Mouse (Mus musculus) layer of hippocampus, postnatal 14 days (tissue): ENCODE data around the gene Ccdc146. TPM values are rescaled to one million over a fixed set of nuclear protein-coding genes. Genes with fewer than 3 reads are reported as not detected.
A peak's percentile ranks its signal among the peaks of the same experiment; 100 is the strongest.

Source experiments
- DNase-seq, 2 experiments: peaks; one replicate each; pipeline ENCODE4 v3.0.0; 2021 to 2022; ENCODE audit warnings: low spot score in 2 of 2, mixed read lengths in 1 of 2
- total RNA-seq, 2 experiments: library from RNA; stranded (reverse); gene quantifications; 2 replicates each; pipeline ENCODE4 v1.2.3; 2021

Gene Ccdc146
- total RNA-seq, 2 experiments from 2014 or later, result 1.1 to 1.2 TPM

DNA sequence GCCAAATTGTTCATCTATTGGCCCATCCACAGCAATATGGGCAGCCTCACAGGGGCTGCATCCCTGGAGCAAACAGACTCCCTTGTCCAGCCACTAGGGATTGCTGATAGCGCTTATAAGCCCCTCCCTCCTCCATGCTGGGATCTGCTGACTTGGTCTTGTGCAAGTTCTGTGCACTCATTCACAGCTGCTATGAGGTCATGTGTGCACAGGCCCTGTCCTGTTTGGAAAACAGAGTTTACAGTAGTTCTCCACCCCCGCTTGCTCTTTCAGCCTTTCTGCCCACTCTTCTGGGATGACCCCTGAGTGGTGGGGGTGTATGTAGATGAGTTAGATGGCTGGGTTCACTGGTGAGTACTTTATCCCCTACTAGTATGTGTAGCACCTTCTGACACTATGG is 157.4 kb downstream of the Ccdc146 start:
- no peak for DNase-seq

- DNase-seq, result peak; percentile 85 to 92
Observed at GRCm38 (mm10) chr5:21265049-21265448, 159.4 kb downstream of the Ccdc146 start.

GRCm38 (mm10) chr5:21264352-21265021 is 160.0 kb downstream of the Ccdc146 start:
- DNase-seq, result no peak

DNA sequence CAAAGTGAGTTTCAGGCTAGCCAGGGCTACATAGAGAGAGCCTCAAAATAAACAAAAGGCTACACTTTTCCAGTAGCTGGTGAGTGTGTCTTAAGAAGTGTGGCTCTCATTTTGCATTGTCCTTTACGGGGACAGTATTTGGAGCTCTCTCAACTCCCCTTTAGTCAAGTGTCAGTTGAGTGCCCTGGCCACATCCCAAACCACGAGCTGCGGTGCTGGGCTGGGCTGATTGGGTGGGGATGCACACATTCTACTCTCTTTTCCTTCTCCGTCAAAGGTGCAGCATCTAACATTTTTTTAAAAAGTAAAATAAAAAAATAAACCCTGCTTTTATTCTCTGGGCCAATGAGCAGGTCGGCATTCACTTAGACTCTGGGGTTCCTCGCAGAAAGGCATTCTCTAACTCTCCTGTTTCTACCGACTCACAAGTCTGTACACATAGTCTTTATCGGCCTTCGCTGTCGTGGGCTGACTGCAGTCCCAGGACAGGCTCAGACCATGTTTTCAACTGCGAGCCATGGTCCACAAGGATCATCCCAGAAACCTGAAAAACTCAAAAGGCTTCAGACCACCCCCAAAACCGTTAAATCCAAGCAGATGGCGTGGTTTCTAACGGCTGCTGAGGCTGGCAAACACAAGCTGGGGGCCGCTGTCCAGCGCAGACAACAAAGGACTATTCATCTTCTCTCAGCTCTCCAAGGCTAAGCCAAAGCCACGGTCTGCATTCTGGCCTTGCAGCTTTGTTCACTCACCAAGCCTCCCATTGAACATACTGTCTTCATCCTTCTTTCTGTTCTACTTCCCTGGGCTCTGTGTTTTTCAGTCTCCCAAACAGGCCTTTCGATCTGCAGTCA is 161.0 kb downstream of the Ccdc146 start:
- DNase-seq, result peak; percentile 43 to 68

- peak in 1 of 2 experiments; percentile 61 for DNase-seq
Observed at GRCm38 (mm10) chr5:21261202-21261844, 163.2 kb downstream of the Ccdc146 start.

GRCm38 (mm10) chr5:21260746-21261145 is 163.7 kb downstream of the Ccdc146 start:
- DNase-seq, result no peak

DNA sequence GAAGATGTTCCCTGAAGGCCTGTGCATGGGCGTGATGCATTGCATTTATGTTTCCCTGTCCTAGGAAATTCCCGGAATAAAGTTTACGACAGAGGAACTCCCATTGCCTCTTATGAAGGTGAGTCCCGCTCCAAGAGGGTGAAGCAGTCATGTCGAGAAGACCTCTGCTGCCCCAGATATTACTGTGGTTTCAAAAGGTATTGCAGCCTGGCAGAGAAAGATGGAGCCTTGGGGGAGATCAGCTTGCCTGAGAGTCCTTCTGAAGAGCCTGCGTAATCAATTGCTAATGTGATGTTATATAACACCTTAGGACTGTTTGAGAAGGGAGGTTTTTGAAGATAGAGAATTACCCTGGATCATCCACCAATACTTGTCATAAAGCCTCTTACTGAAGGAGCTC is 166.7 kb downstream of the Ccdc146 start:
- DNase-seq, result no peak

DNA sequence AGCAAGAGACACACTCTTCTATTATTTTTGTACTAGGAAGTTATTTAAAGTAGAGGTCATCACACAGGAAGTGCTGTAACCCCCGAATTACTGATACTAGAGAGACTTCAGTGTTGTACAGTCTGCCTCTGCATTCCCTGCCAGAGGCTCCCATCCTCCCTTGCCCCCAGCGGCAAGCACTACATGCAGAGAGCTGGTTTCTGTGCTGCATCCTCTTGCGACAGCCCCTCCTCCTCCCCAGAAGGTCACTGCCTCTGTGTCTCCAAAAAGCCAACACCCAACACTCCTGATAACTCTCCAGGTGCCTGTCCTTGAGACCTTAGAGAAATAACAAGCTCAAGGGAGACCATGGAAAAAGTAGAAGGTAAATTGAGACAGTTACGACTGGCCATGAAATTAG is 167.4 kb downstream of the Ccdc146 start:
- no peak for DNase-seq

DNA sequence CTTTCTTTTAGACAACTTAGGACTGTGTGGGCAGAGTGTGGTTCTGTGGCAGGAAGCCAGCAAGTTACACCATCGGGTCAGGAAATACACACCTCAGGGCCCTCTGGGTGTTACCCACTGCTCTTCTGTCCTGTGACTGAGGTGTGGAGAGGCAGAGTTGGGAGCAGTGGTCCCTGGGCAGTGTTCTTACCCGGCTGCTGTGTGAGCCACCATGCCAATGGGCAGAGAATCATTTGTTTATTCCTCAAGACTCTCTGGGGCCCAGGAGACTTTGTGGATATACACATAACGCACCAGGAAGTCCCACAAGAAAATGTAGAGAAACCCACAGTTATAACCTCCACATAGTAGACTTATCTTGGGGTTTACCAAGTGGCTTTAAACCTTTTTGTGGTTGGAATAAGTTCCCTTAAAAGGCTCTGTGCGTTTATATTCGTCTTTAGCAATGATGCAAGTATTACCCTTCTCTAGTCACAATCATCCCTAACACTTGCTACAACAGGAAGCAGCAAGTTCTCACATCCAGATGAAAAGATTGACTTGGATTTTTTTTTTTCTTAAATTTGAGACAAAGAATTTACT is 168.8 kb downstream of the Ccdc146 start:
- DNase-seq, result no peak

GRCm38 (mm10) chr5:21254731-21255525 is 169.5 kb downstream of the Ccdc146 start:
- no peak for DNase-seq

GRCm38 (mm10) chr5:21248834-21249233 is 175.6 kb downstream of the Ccdc146 start:
- DNase-seq, result no peak

- DNase-seq, result peak in 1 of 2 experiments; percentile 50
Observed at GRCm38 (mm10) chr5:21247916-21248315, 176.6 kb downstream of the Ccdc146 start.

- DNase-seq, result no peak
Observed at GRCm38 (mm10) chr5:21246794-21247193, 177.7 kb downstream of the Ccdc146 start.

- DNase-seq, result no peak
Observed at GRCm38 (mm10) chr5:21245241-21245640, 179.2 kb downstream of the Ccdc146 start.

- no peak for DNase-seq
Observed at GRCm38 (mm10) chr5:21244575-21244974, 179.9 kb downstream of the Ccdc146 start.

Other genes with a start within 250 kb of the Ccdc146 start
- gene Gsap, start 238.4 kb downstream of the Ccdc146 start, total RNA-seq, result 1 to 10 TPM; 8.5 to 8.9 TPM
- 1 to 10 TPM; 2.9 to 3.5 TPM for gene Fgl2, start 52.0 kb downstream of the Ccdc146 start, total RNA-seq
- 10 to 100 TPM; 11.7 to 12.5 TPM for gene Fam185a, start 281 bp upstream of the Ccdc146 start, total RNA-seq
- under 1 TPM; 0.35 to 0.64 TPM for gene Lrrc17, start 118.9 kb upstream of the Ccdc146 start, total RNA-seq
- under 1 TPM; 0.17 to 0.41 TPM for gene Fbxl13, start 221.0 kb upstream of the Ccdc146 start, total RNA-seq
- gene Armc10, start 221.1 kb upstream of the Ccdc146 start, total RNA-seq, result 10 to 100 TPM; 23.9 to 24.9 TPM